Mouse (Mus musculus) ES-Bruce4 (cell line): ENCODE data around the gene Slc34a3.

Experiments
- CTCF ChIP-seq: IDR thresholded peaks from one replicate; pipeline ENCODE4 v1.8.1; 2011; ENCODE audit warnings: low read depth, low read length
- POLR2A ChIP-seq: IDR thresholded peaks from one replicate; pipeline ENCODE4 v1.8.1; 2011; ENCODE audit warnings: low read length; ENCODE audit not compliant: insufficient read depth

DNA sequence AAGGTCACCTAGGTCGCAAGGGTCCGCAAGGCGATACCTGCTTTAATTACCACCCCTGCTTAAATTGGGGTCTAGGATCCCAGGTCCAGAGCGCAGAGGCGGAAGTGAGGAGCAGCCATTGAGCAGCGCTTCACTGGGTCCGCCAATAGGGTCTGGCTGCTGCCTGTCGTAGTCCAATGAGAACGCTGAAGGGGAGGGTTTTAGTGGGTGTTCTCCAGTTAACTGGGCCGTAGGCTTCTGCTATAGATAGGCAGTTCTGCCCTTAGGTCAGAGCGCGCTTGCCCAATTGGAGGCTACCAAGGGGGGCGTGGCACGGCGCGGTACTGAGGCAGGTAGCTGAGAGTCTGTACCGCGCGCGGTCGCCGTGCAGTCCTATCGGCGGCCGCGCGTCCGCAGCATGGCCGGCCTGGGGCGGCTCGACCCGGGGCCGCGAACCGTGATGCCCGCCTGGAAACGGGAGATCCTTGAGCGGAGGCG is 28.2 kb upstream of the Slc34a3 start, which contains the start of gene Tprn:
- TF ChIP-seq CTCF: no peak
- TF ChIP-seq POLR2A: no peak
